Mouse (Mus musculus): Measurements from ENCODE around the gene Afp. TPM values are rescaled to one million over a fixed set of nuclear protein-coding genes. Genes with fewer than 3 reads are reported as not detected.

The Afp gene
- total RNA-seq, 1 experiment, result 0.18 TPM

- Histone ChIP-seq H3K4me3 (ENCODE audit: insufficient read depth in 1 of 2, low read depth in 1 of 2, low read length in 2 of 2, poor library complexity in 1 of 2, severe bottlenecking in 1 of 2) (no peak overlapping the region), H3K36me3 (ENCODE audit: control insufficient read depth, insufficient read depth, low read length, poor library complexity, severe bottlenecking) (no peaks in the 10 kb centered on the region), H3K9me3 (ENCODE audit: control insufficient read depth, insufficient read depth, low read depth, low read length) (no peaks in the 10 kb centered on the region), H3K9ac (ENCODE audit: insufficient read depth, low read depth, low read length, poor library complexity, severe bottlenecking) (no peak overlapping the region), H3K4me1 (ENCODE audit: control insufficient read depth in 2 of 2, insufficient read depth in 2 of 2, low read length in 2 of 2, poor library complexity in 1 of 2) (no peaks in the 10 kb centered on the region), H3K27ac (ENCODE audit: insufficient read depth, low read depth, low read length, poor library complexity, severe bottlenecking) (no peak overlapping the region)
- TF ChIP-seq MAFK (IDR thresholded peaks at IDR 0.05; ENCODE audit: insufficient read depth, low read depth, low read length) (no peak), HCFC1 (IDR thresholded peaks at IDR 0.05; ENCODE audit: borderline replicate concordance, insufficient read depth, low read length) (no peak)
- in situ Hi-C loops (cut with MboI; ENCODE audit: low sequenced_read_pairs in 2 of 2, unreplicated experiment in 2 of 2), result no loop called here
- DNase-seq (ENCODE audit: low read depth, low spot score), result no peak
These were observed 4.9 kb upstream of the Afp start for GRCm38 (mm10) chr5:90485597-90485996.

- in situ Hi-C loops (cut with MboI; ENCODE audit: low sequenced_read_pairs in 2 of 2, unreplicated experiment in 2 of 2), result no loop called here
- Histone ChIP-seq H3K4me1 (ENCODE audit: control insufficient read depth in 2 of 2, insufficient read depth in 2 of 2, low read length in 2 of 2, poor library complexity in 1 of 2) (no peaks in the 10 kb centered on the region), H3K27ac (ENCODE audit: insufficient read depth, low read depth, low read length, poor library complexity, severe bottlenecking) (no peak overlapping the region), H3K9ac (ENCODE audit: insufficient read depth, low read depth, low read length, poor library complexity, severe bottlenecking) (no peak overlapping the region), H3K36me3 (ENCODE audit: control insufficient read depth, insufficient read depth, low read length, poor library complexity, severe bottlenecking) (no peaks in the 10 kb centered on the region), H3K4me3 (ENCODE audit: insufficient read depth in 1 of 2, low read depth in 1 of 2, low read length in 2 of 2, poor library complexity in 1 of 2, severe bottlenecking in 1 of 2) (no peak overlapping the region), H3K9me3 (ENCODE audit: control insufficient read depth, insufficient read depth, low read depth, low read length) (no peaks in the 10 kb centered on the region)
- no peak for DNase-seq (ENCODE audit: low read depth, low spot score)
- no peak for TF ChIP-seq ZC3H11A (IDR thresholded peaks at IDR 0.05; ENCODE audit: borderline replicate concordance, low read depth, low read length)
These were observed 2.2 kb upstream of the Afp start for GRCm38 (mm10) chr5:90488323-90488722.

- H3K4me3 ChIP-seq (ENCODE audit: insufficient read depth in 1 of 2, low read depth in 1 of 2, low read length in 2 of 2, poor library complexity in 1 of 2, severe bottlenecking in 1 of 2), result no peak overlapping the region
- H3K9me3 ChIP-seq (ENCODE audit: control insufficient read depth, insufficient read depth, low read depth, low read length), result no peaks in the 10 kb centered on the region
- H3K27ac ChIP-seq (ENCODE audit: insufficient read depth, low read depth, low read length, poor library complexity, severe bottlenecking), result no peak overlapping the region
- DNase-seq (ENCODE audit: low read depth, low spot score), result no peak
- H3K36me3 ChIP-seq (ENCODE audit: control insufficient read depth, insufficient read depth, low read length, poor library complexity, severe bottlenecking), result no peaks in the 10 kb centered on the region
- H3K4me1 ChIP-seq (ENCODE audit: control insufficient read depth in 2 of 2, insufficient read depth in 2 of 2, low read length in 2 of 2, poor library complexity in 1 of 2), result no peaks in the 10 kb centered on the region
- H3K9ac ChIP-seq (ENCODE audit: insufficient read depth, low read depth, low read length, poor library complexity, severe bottlenecking), result no peak overlapping the region
- no peak for TF ChIP-seq CHD2 (IDR thresholded peaks at IDR 0.05; ENCODE audit: low read depth, low read length)
- no peak for TF ChIP-seq HCFC1 (IDR thresholded peaks at IDR 0.05; ENCODE audit: borderline replicate concordance, insufficient read depth, low read length)
- TF ChIP-seq MAFK (IDR thresholded peaks at IDR 0.05; ENCODE audit: insufficient read depth, low read depth, low read length), result no peak
- no peak for TF ChIP-seq ZNF384 (IDR thresholded peaks at IDR 0.05; ENCODE audit: low read depth, low read length)
- no peak for TF ChIP-seq ZC3H11A (IDR thresholded peaks at IDR 0.05; ENCODE audit: borderline replicate concordance, low read depth, low read length)
- in situ Hi-C loops (cut with MboI; ENCODE audit: low sequenced_read_pairs in 2 of 2, unreplicated experiment in 2 of 2), result no loop called here
These were observed 1.9 kb downstream of the Afp start for GRCm38 (mm10) chr5:90492440-90492839.

- no peak for DNase-seq (ENCODE audit: low read depth, low spot score)
- Histone ChIP-seq H3K4me3 (ENCODE audit: insufficient read depth in 1 of 2, low read depth in 1 of 2, low read length in 2 of 2, poor library complexity in 1 of 2, severe bottlenecking in 1 of 2) (no peak overlapping the region), H3K9ac (ENCODE audit: insufficient read depth, low read depth, low read length, poor library complexity, severe bottlenecking) (no peak overlapping the region), H3K4me1 (ENCODE audit: control insufficient read depth in 2 of 2, insufficient read depth in 2 of 2, low read length in 2 of 2, poor library complexity in 1 of 2) (no peaks in the 10 kb centered on the region), H3K27ac (ENCODE audit: insufficient read depth, low read depth, low read length, poor library complexity, severe bottlenecking) (no peak overlapping the region), H3K9me3 (ENCODE audit: control insufficient read depth, insufficient read depth, low read depth, low read length) (no peaks in the 10 kb centered on the region), H3K36me3 (ENCODE audit: control insufficient read depth, insufficient read depth, low read length, poor library complexity, severe bottlenecking) (no peaks in the 10 kb centered on the region)
- in situ Hi-C loops (cut with MboI; ENCODE audit: low sequenced_read_pairs in 2 of 2, unreplicated experiment in 2 of 2), result no loop called here
- no peak for TF ChIP-seq MAFK (IDR thresholded peaks at IDR 0.05; ENCODE audit: insufficient read depth, low read depth, low read length)
- no peak for TF ChIP-seq HCFC1 (IDR thresholded peaks at IDR 0.05; ENCODE audit: borderline replicate concordance, insufficient read depth, low read length)
- TF ChIP-seq CHD2 (IDR thresholded peaks at IDR 0.05; ENCODE audit: low read depth, low read length), result no peak
- no peak for TF ChIP-seq ZNF384 (IDR thresholded peaks at IDR 0.05; ENCODE audit: low read depth, low read length)
- TF ChIP-seq ZC3H11A (IDR thresholded peaks at IDR 0.05; ENCODE audit: borderline replicate concordance, low read depth, low read length), result no peak
These were observed 3.8 kb downstream of the Afp start for GRCm38 (mm10) chr5:90494308-90494707.

- no peak for DNase-seq (ENCODE audit: low read depth, low spot score)
- in situ Hi-C loops (cut with MboI; ENCODE audit: low sequenced_read_pairs in 2 of 2, unreplicated experiment in 2 of 2), result no loop called here
- H3K4me1 ChIP-seq (ENCODE audit: control insufficient read depth in 2 of 2, insufficient read depth in 2 of 2, low read length in 2 of 2, poor library complexity in 1 of 2), result peaks cover 0 to 2% of the 10 kb centered on the region in 2 experiments; a peak in 1 of 4 replicates
- no peak overlapping the region for H3K4me3 ChIP-seq (ENCODE audit: insufficient read depth in 1 of 2, low read depth in 1 of 2, low read length in 2 of 2, poor library complexity in 1 of 2, severe bottlenecking in 1 of 2)
- H3K36me3 ChIP-seq (ENCODE audit: control insufficient read depth, insufficient read depth, low read length, poor library complexity, severe bottlenecking), result no peaks in the 10 kb centered on the region
- no peak overlapping the region for H3K27ac ChIP-seq (ENCODE audit: insufficient read depth, low read depth, low read length, poor library complexity, severe bottlenecking)
- H3K9ac ChIP-seq (ENCODE audit: insufficient read depth, low read depth, low read length, poor library complexity, severe bottlenecking), result no peak overlapping the region
- no peaks in the 10 kb centered on the region for H3K9me3 ChIP-seq (ENCODE audit: control insufficient read depth, insufficient read depth, low read depth, low read length)
- TF ChIP-seq ZC3H11A (IDR thresholded peaks at IDR 0.05; ENCODE audit: borderline replicate concordance, low read depth, low read length) (no peak), CHD2 (IDR thresholded peaks at IDR 0.05; ENCODE audit: low read depth, low read length) (no peak)
These were observed 9.0 kb downstream of the Afp start for GRCm38 (mm10) chr5:90499509-90499908.
